ENCODE assay signal across 8 mouse cellular contexts in genomic region chr9:40320879-40321667, GRCm38 (mm10). TPM values are rescaled to one million over a fixed set of nuclear protein-coding genes. Genes with fewer than 3 reads are reported as not detected.
DNase-seq lines count a peak whose midpoint lies in the region; ATAC-seq and TF ChIP-seq lines count a peak whose summit lies in the region.

No protein-coding gene starts in this region.

- peak; percentile 48 for ATAC-seq in intestine, embryonic 15.5 days
- ATAC-seq in liver, embryonic 14.5 days (ENCODE audit: insufficient read depth): peak; percentile 50
- ATAC-seq in inflammation-experienced regulatory T-cells, adult 6 months: no peak

- peaks cover 2% of the 10 kb centered on the region; the same call in 1 of the 2 replicates for H3K36me3 ChIP-seq in intestine, embryonic 15.5 days
- H3K36me3 ChIP-seq in liver, embryonic 14.5 days (replicated peaks; ENCODE audit: control insufficient read depth, insufficient read depth, low read depth): no peaks in the 10 kb centered on the region

- no peak for TF ChIP-seq CTCF in liver, embryonic 14.5 days (IDR thresholded peaks at IDR 0.05; ENCODE audit: low read depth)

- no peak for TF ChIP-seq EP300 in liver, embryonic 14.5 days (IDR thresholded peaks at IDR 0.05; ENCODE audit: low read depth)

- DNase-seq in right cerebral cortex, adult 18-20 months: peak; percentile 61
- DNase-seq in right cerebral cortex, adult 2 months (ENCODE audit: low spot score in 2 of 2): no peak
- peak; percentile 80 for DNase-seq in embryo, embryonic 10 days (ENCODE audit: low spot score)
- DNase-seq in heart, adult 11 months: peak; percentile 100
- no peak for DNase-seq in liver, embryonic 14.5 days (ENCODE audit: low read depth in 3 of 3, low spot score in 3 of 3)
- DNase-seq in ovary, postnatal 10 days (ENCODE audit: low spot score): peak; percentile 46

- no peak overlapping the region for H3K4me3 ChIP-seq in intestine, embryonic 15.5 days (replicated peaks)
- H3K4me3 ChIP-seq in liver, embryonic 14.5 days (ENCODE audit: insufficient read depth in 1 of 2, low read depth in 2 of 2, low read length in 2 of 2): no peak overlapping the region

- peaks cover 25% of the 10 kb centered on the region for H3K4me1 ChIP-seq in intestine, embryonic 15.5 days (replicated peaks)
- peaks cover 0 to 28% of the 10 kb centered on the region in 2 experiments; a peak in 2 of 4 replicates for H3K4me1 ChIP-seq in liver, embryonic 14.5 days (replicated peaks; ENCODE audit: control insufficient read depth in 2 of 2, insufficient read depth in 2 of 2, low read length in 1 of 2)

- H3K9ac ChIP-seq in intestine, embryonic 15.5 days: no peak overlapping the region
- no peak overlapping the region for H3K9ac ChIP-seq in liver, embryonic 14.5 days (replicated peaks)

- 49% methylated on average over 12 of the region's 12 CpGs for WGBS in intestine, embryonic 15.5 days
- WGBS in liver, embryonic 14.5 days (ENCODE audit: insufficient replicate concordance): 55% methylated on average over 12 of the region's 12 CpGs

- no peaks in the 10 kb centered on the region for H3K27me3 ChIP-seq in intestine, embryonic 15.5 days (replicated peaks)
- H3K27me3 ChIP-seq in liver, embryonic 14.5 days (ENCODE audit: control insufficient read depth, insufficient read depth, low read length): no peaks in the 10 kb centered on the region

- peak overlapping the region; percentile 72 for H3K27ac ChIP-seq in intestine, embryonic 15.5 days
- H3K27ac ChIP-seq in liver, embryonic 14.5 days: no peak overlapping the region

- H3K9me3 ChIP-seq in intestine, embryonic 15.5 days: no peaks in the 10 kb centered on the region
- no peaks in the 10 kb centered on the region for H3K9me3 ChIP-seq in liver, embryonic 14.5 days (ENCODE audit: control insufficient read depth, low read length)

- peak overlapping the region; percentile 12; the same call in 1 of the 2 replicates for H3K4me2 ChIP-seq in intestine, embryonic 15.5 days (replicated peaks)
- H3K4me2 ChIP-seq in liver, embryonic 14.5 days (ENCODE audit: low read depth): no peak overlapping the region

RNA-seq across cellular contexts. Expression of gene Scn3b, which starts 52.1 kb away (rescaled TPM):
- polyA plus RNA-seq in intestine, embryonic 15.5 days (2015; fragmentation: Nextera tagmentation; extraction: Ambion mirVana): 4.5 and 6.2 TPM in 2 replicates
- polyA plus RNA-seq in liver, embryonic 14.5 days (2012; rRNA removed): 0.01 and 0.09 TPM in 2 replicates
- polyA plus RNA-seq in liver, embryonic 14.5 days (2014; fragmentation: Nextera tagmentation; extraction: Ambion mirVana): 0.06 TPM in 1 of 2 replicates, not detected in the other
- polyA plus RNA-seq in inflammation-experienced regulatory T-cells, adult 6 months (2017; shearing (Covaris generic)): not detected

Comparison
In these comparisons a context has a peak if more than half of its experiments do, and no peak if none do; other contexts are left out.
1. DNase-seq: peak in right cerebral cortex, adult 18-20 months (single experiment), embryo, embryonic 10 days (single experiment), heart, adult 11 months (single experiment) and ovary, postnatal 10 days (single experiment); none in right cerebral cortex, adult 2 months (0 of 2) and liver, embryonic 14.5 days (0 of 3).